Mouse (Mus musculus): ENCODE measurements around the gene Actr8.

The Actr8 gene

DNA sequence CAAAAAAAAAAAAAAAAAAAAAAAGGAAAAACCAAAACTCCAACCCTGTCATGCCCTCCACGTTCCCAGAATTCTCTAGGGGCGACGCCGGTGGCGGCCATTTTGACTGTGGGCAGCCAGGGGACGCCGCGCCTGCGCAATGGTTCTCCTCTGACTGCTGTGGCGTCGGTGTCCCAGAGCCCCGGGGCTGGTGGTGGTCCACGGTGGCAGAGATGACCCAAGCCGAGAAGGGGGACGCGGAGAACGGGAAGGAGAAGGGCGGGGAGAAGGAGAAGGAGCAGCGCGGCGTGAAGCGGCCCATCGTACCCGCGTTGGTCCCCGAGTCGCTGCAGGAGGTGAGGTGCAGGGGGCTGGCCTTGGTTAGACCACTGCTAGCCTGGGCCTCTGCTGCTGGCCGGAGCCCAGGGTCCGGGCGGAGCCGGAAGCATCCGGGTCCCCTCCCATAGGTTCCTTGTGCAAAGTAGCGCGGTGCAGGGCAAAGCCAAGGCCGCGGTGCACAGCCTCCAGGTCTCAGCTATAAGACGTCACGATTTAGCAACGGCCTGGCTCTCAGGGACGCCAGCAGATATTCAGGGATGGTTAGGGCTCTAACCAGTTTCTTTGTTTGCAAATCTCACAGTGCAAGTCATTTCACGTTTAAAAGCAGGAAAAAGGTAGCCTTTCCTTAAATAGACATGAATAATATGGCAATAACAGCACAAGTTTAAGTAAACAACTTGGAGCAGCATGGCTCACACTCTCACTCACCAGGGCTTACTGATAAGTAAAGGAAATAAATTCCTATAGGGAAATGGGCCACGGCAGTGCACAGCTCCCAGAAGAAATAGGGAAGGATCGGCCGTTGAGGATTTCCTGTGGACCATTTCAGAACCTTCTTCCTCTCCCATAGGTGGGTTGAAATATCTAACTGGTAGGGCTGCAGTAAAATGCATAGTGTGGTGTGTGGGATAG lies at the start of gene Actr8:
Actr8 (plus strand) TSS at position 84 of the 951 bp plus-strand sequence.
- peak; percentile 65 for DNase-seq (ENCODE audit: low spot score)

DNA sequence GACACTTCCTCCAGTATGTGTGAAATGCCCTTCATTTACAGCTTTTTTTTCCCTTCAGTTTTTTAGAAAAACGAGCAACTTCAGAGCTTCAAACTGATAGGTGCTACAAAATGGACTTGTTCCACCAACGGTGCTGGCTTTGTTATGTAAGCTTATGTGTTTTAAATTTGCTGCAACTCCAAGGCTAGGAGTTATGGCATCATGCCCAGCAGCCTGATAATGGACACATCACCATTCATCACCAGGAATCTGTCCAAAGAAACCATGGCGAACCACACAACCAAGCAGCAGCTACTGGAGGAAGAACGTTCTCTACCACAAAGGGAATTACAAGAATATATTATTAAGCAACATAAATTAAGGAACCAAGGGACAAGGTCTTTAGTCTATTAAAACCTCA lies 49.2 kb upstream of the Actr8 start:
- no peak for DNase-seq (ENCODE audit: low spot score)

DNA sequence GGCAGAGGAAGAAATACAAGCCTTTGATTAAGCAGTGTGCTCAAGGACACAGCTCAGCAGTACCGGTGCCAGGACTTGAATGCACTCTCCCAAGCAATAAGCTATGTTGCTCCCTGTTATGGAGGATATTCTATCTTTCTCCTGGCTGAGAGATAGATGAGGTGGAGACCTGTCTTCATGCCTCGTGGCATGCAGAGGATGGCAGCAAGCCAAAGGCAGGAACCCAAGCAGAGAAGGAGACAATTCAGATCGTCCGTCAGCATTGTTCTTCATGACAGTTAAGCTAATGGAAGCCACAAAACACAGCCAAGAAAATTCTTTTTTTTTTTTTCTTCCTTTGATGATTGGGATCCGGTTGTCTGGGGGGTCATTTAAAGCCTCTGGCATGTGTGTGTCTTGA lies 42.6 kb upstream of the Actr8 start:
- DNase-seq (ENCODE audit: low spot score), result no peak

DNA sequence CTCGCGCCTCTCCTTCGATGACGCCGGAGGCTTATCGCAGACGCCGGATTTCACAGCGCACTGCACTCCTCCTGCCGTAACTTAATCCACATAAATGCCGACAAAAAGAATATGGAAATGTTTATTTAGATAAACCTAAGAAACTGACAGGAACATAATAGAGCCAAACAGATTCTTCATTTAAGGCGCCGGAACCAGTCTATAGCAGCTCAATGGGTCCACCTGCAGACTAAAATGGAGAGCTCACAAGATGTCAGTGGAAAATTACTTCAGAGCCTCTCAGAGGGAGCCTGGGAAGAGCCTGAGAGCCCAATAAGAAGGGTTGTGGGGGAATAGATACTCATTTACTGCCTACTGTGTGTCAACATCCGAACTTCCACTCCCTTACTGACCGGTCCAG lies 40.7 kb upstream of the Actr8 start:
- DNase-seq (ENCODE audit: low spot score), result no peak

DNA sequence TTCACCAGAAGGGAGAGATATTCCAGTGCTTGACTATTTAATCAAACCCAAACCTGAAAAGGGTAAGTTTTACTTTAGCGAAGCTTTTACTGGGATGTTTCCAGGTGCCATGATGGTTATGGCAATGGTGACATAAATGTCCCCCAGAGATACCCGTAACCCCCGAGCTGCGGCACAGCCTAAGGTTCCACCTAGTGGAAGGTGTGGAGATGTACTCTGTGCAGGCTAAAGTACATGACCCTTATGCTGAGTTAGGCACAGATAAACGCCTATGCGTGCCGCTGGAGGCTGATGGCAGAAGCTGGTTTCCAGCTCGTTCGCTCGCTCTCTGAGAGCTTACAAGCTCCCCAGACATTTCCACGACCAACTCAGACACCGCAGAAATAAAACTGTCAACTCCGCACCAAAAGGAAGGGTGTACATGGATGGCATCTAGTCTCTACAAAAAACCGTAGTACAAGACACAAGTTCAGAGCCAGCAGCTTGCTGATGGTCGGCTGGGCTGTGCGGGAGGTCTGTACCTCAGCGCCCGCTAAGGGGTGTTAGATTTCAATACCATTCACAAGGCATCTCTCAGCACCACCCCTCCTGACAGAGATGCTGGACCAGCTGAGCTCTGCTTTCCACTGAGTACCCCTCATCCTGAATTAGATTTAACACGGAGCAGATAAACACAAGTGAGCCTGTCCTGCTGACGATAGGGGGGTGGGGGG lies 38.4 kb upstream of the Actr8 start:
- DNase-seq (ENCODE audit: low spot score), result no peak

DNA sequence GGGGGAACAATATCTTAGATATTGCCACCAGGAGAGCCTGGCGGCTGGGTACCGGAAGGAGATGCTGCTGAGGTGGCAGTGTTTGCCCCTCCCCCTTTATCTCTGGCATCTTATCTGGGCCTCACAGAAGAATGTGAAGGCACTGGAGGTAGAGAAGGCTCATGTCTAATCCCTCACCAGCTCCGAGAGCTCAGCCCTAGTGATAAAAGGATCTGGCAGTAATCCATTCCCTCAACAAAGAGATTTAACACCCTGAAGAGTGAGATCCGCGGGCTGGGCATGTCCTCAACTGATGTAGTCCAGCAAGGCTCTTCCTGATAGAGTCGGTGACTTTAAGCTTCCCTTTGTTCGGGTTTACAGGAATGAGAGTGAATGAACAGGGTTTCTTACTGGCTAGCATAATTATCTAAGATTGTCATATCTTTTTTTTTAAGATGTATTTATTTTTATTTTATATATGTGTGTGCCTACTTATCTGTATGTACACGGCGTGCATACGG lies 37.8 kb upstream of the Actr8 start:
- DNase-seq (ENCODE audit: low spot score), result no peak

DNA sequence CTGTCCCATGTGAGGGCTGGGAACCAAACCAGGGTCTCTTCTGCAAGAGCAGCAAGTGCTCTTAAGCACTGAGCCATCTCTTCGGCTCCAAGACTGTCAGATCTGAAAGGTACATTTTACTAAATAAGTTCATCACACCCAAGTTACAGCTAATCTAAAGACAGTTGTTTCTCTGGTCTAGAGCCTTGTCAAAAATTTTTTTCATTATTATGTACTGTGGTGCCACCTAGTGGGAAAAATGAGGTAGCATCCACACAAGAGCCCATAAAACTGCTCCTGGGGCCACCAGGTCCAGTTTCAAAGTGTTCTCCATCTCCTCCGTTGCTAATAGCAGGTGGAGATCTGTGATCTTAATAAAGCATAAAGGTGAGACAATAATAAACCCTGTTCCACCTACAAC lies 37.3 kb upstream of the Actr8 start:
- peak; percentile 19 for DNase-seq (ENCODE audit: low spot score)

DNA sequence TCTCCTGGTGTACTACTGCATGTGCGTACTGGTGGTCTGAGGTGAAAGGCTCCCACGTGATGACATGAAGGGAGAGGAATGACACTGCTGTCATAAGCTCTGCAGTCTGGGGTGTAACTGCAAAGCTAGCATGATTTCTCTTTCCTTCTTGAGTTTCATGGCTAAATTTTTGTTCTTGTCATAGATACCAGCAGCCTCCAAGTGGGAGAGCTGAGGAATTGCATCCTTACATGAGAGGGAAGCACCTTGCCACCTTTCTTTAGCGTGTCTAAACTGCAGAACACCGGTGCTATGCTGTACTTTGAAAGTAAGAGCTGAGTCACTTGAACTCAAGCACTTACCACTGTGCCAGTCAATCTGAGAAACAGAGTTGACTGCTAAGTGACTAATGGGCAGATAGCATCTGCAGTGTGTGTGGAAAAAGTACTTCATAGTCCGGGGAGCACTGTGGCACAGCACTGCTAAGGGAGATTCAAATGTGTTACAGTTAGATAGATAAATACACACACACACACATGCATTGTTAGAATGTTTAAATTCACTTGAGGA lies 31.3 kb upstream of the Actr8 start:
- DNase-seq (ENCODE audit: low spot score), result no peak

DNA sequence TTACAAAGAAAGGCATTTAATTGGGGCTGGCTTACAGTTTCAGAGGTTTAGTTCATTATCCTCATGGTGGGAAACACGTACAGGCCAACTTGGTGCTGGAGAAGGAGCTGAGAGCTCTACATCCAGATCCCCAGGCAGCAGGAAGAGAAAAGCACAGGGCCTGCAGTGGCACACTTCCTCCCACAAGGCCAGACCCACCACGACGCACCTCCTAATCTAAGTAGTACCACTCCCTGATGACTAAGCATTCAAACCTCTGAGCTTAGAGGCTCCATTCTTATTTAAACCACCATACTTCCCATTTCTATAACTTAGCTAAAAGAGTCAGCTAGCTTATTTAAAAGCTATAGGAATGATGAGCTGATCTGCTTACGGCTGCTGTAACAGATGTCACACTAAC lies 27.3 kb upstream of the Actr8 start:
- no peak for DNase-seq (ENCODE audit: low spot score)

DNA sequence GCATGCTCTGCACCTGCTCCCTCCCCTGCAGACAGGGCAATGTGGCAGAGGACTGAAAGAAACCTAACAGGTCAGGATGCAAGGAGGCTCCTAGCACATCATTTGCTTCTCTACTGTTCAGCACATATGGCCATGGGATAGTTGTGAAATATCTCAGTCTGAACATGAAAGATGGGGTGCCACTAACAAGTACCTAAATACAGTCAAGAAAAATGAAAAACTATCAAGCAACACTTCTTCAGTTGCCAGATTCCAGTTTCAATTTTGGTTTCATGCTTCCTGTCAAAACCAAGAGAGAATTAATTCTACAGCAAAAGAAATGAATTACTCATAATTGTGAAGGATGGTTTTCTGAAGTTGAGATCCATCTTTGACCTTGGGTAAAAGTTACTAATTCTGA lies 20.7 kb upstream of the Actr8 start:
- no peak for DNase-seq (ENCODE audit: low spot score)

DNA sequence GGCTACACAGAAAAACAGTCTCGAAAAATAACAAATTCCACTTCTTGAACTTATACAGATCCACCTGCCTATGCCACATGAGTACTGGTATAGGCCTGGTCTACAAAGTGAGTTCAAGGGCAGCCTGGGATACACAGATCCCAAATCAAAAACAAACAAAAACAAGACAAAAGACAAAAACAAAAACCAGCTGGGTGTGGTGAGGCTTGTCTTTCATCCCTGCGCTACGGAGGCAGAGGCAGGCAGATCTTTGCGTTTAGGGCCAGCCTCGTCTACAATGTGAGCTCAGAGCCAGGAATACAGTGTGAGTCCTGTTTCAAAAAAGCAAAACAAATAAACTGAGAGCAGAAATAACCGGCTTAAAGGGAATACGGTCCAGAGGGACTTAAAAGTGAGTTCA lies 10.5 kb upstream of the Actr8 start:
- DNase-seq (ENCODE audit: low spot score), result no peak

DNA sequence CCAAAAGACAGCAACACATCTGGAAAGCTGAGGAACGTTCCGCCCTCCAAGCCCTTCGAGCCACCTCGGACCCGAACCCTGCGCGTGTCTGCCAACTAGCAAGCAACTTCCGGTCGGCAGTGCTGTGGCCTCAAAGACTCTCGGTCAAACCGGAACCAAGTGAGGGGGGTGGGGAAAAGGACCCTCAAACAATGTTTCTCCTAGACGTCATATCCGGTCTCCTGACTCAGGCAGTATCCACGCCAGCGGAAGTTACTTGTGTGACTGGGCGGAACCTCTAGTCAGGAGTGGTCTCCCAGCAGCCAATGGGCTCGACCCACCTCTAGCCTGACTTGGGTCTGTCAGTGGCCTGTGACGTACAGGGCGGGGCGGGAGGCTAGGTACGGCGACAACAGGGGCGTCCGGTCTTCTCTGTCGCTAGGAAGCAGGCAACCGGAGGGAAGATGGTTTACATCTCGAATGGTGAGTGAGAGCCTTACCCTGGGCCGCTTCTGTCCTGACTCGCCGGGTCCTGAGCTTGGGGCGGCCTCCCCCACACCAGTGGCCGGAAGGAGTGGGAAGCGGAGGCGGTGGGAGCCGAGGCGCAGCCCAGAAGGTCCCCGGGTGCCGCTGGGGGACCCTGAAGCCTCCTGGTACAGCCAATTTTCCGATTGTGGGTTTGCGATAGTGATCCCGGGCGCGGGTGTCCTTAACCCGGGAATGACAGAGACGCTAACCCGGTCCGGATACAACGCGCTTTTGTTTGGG lies 9.9 kb upstream of the Actr8 start, which contains the start of gene Selenok:
Selenok (plus strand) TSS at position 234 of the 747 bp plus-strand sequence.
- DNase-seq (ENCODE audit: low spot score), result peak; percentile 97

DNA sequence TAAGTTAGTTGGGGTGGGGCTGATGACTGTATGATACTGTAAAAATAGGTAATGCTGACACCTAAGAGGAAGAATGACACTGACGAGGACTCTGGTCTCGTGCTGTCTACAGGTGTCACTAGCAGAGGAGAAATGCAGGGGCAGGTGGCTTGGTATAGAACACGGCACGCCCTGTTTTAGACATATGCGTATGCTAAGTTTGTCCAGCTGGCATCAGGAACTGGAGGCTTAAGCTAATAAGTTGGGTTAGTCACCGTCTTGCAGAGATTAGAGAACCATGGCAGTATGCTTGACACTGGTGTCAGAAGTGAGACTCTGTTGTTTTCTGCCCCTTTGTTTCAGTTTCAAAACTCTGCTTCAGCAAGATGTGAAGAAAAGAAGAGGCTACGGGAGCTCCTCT lies 6.7 kb upstream of the Actr8 start:
- DNase-seq (ENCODE audit: low spot score), result no peak

DNA sequence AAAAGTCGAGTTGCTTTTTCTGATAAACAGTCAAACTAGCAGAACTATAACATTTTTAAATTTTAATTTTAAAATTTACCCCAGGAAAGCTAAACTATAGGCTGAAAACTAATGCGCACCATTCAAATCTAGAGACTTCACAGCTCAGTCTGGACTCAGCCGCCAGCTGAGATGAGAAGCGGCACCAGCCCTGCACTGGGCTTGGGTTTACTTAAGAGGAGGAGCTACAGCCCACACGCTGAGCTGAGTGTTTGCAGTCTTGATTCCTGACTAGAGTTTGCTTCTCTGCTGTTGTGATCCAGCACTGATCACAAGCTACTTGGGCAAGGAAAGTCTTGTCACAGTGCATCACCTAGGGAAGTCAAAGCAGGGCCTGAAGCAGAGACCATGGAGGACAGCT lies 6.1 kb upstream of the Actr8 start:
- no peak for DNase-seq (ENCODE audit: low spot score)

DNA sequence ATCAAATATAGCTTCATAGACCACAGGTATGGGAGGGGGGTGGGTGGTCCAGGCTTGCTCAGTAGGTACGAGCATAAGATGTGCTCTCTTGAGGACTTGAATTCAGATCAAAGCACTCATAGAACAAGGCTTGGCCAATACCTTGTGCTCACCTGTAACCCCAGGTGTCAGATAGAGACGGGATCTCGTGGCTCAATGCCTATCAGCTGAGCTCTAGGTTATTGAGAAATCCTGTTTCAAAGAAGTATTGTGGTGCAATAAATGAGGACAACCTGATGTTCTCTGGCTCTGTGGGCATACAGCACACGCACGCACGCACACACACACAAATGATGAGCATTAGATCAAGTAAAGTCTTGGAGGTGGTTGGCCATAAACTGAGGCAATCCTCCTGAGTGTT lies 1.2 kb upstream of the Actr8 start:
- no peak for DNase-seq (ENCODE audit: low spot score)

DNA sequence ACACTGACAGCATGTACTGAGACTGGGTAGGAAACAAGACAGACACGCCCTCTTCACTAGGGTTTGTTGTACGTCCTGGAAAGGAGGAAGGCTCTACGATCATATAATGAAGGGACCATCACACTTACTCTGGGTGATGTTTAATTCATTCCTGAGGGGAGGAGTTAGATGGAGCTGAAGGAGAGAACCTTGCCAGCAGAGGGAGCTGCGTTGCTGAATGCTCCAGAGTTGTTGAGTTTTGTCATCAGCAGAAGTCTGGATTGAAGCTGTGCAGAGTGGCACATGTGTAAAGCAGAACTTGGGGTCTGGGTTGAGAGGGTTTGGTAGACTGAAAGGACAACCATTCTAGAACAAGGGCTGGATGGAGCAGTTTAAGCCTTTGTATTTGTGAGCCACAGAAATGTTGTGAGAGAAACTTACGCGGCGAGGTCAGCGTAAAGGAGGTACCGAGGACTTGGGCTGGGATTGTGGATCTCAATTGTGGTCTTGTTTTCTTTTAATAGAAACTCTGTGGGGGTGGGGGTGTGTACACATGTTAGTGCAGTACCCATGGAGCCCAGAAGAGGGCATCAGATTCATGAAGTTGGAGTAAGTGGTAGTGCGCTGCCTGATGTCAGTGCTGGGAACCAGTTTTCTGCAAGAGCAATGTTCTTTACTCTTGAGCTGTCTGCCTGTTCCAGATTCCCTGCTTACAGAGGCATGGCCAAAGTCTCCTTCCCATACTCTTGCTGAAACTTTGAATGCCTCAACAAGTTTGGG lies 2.5 kb downstream of the Actr8 start:
- peak; percentile 30 for DNase-seq (ENCODE audit: low spot score)

DNA sequence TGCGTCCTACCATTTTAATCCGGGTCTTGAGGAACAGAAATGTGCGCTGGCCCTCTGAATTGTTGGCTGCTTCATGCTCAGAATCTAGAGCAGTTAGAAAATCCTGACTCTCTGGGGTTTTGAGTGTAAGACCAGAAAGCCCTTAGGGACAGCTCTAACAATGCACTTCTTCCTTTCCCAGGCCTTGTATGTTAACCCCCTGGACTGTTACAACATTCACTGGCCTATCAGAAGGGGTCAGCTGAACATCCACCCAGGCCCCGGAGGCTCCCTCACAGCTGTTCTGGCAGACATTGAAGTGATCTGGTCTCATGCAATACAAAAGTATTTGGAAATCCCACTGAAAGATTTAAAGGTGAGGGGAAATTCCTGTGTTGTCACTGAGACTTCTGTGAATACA lies 8.0 kb downstream of the Actr8 start:
- DNase-seq (ENCODE audit: low spot score), result no peak

DNA sequence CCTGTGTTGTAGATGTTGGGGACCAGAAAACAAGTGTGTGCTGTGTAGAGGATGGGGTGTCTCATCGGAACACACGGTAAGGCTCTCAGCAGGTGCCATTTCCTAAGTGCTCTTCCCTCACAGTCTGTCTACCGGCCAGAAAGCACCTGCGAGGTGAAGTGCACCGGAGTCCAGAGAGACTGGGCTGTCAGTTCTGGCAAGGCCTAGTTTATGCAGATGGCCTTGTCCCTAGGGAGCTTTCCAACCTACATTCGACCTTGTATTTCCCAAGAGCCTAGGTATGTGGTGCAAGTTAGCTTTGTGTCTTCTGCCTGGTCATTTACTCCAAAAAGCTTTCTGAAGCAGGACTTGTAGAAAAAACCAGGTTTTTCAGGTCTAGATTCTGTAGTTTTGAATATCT lies 9.1 kb downstream of the Actr8 start:
- no peak for DNase-seq (ENCODE audit: low spot score)

DNA sequence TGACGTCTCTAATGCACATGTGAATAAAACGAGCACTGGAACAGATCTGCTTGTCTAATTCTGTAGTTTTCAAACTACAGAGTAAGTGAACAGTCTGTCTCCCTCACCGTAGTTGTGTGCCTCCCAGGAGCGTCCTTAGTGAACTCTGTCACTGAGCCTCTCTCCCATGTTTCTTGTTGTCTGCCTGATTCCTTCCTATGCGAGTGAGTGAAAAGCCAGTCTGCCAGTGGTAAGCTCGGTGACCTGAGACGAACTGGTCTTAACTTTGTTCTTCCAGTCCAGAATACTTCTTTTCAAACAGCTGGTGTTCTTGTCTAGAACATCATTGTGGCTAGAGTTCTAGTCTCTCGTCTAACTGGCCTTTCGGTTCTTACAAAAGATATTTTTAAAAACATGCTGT lies 9.6 kb downstream of the Actr8 start:
- DNase-seq (ENCODE audit: low spot score), result no peak

DNA sequence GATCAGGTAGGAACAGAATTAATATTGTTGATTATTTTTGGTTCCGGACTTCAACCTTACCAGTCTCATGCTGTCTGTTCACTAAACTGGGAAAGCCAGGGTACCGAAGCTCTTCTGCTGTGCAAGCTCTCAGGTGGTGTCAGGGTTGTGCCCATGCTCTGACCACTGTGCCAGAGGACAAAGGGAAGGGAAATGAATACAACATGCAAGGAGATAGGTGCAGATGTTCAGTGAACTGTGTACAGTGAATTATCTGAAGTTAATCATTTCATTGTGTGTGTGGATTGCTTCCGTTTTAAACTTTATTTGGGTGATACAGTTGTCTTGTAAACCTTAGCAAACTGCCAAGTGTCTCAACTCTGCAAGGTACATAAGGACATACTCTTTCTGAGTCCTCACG lies 10.2 kb downstream of the Actr8 start:
- DNase-seq (ENCODE audit: low spot score), result no peak

DNA sequence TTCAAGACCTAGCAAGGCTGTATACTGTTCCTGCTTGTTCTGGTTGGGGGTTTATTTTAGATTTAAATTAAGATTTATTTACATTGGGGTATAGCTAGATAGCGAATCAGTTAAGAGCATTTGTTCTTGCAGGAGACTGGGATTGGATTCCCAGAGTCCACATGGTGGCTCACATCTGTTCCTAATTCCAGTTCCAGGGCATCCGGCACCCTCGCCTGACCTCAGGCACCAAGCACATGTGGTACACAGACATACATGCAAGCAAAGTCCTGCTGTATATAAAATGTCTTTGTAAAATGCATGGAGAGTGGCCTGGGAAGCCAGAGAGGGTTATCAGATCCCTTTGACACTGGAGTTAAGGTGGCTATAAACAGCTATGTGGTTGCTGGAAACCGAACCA lies 16.8 kb downstream of the Actr8 start:
- DNase-seq (ENCODE audit: low spot score), result no peak

All from T-cell, adult 2 months (primary cell).